Mouse (Mus musculus) megakaryocyte, embryonic 14.5 days (primary cell): ENCODE results near the gene Slc44a3.

Experiments
- FLI1 ChIP-seq: IDR thresholded peaks from 2 replicates; pipeline ENCODE4 v1.6.1; 2012; ENCODE audit warnings: low read length, inconsistent platforms, mixed read lengths
- GATA1 ChIP-seq: IDR thresholded peaks from 3 replicates; pipeline ENCODE4 v1.6.1; 2012; ENCODE audit warnings: mixed read lengths, low read length, inconsistent platforms, borderline replicate concordance

DNA sequence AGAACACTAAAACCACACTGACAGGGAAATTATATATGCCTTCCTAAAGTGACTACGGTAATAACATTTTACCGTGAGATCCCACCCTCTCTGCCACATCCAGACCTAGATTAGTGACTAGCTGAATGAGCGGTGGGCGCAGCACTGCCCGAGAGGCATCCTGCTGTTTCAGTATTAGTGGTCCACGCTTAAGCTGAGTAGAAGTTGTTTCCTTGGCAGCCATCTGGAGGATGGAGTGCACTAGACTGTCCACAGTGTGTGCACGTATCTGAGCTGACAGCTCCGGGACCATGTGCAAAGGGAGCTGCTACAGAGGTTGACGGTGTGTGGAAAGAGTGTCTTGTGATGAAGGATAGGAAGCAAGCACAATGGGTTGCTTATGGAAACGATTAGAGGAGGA, 66.4 kb downstream of the Slc44a3 start:
- TF ChIP-seq GATA1: no peak
- TF ChIP-seq FLI1: no peak
